Mouse (Mus musculus): ENCODE measurements around the gene Kcnc2.

GRCm38 (mm10) chr10:112269939-112270781 is 761 bp upstream of the Kcnc2 start:
- TF ChIP-seq CTCF (IDR thresholded peaks at IDR 0.05; ENCODE audit: borderline replicate concordance, control insufficient read depth, extremely low read depth, insufficient read depth, low read length, poor library complexity) = no peak
- no peak for TF ChIP-seq POLR2A (IDR thresholded peaks at IDR 0.05; ENCODE audit: control insufficient read depth, extremely low read depth, insufficient read depth, low read length, poor library complexity)

Measured in thymus, adult 2 months (tissue).